Mouse (Mus musculus): ENCODE measurements around the gene Zfp780b. TPM values are rescaled to one million over a fixed set of nuclear protein-coding genes. Genes with fewer than 3 reads are reported as not detected.
"Not testable (repeated sequence)": the region's sequence is repeated elsewhere in the genome, so short reads cannot be mapped to it uniquely, and the experiment has no call there.

Zfp780b gene
- 23.8 and 24.2 TPM in 2 replicates for polyA plus RNA-seq (2015; fragmentation: Nextera tagmentation; extraction: Ambion mirVana)

DNA sequence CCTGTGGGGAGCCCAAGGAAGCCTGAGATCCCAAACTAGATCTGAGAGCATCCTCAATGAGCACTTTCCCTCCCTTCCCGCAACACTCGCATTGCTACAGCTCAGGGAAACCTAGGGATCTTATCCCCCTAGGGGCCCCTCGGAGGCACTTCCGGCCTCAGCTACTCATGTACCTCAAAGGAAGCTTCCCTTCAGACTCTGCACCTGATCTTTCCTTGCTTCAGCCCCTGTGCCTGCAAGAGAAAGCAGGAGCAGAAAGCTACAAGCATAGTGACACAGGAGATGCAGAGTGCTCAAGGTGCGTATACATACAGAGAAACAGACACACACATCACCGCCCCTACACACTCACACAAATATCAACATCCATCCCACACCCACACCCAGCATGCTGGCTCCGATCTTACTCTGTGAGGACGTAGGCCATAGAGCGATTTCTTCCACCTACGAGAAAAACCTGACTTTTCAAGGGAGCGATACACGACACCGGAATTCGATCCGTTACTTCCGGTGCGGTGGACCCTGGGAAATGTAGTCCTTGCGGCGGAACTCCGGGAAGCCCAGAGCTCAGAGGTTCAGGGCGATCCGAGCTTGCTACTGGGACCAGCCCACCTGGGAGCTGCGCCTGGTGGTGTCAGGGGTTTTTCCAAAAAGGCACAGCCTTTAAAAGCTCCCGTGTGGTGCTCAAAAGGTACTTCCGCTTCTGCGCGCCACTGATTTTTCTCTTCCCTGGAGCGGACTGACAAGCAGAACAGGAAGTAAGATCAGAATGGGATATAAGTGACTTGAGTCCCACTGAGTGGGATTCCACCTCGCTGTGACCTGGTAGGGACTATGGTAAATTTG is at the start of gene Zfp780b:
Gene Zfp780b, minus strand, starts transcription at position 489 of the 846 bp plus-strand sequence.
- Histone ChIP-seq H3K9ac (peak within 1 kb of the TSS; percentile 94), H3K4me2 (replicated peaks) (peak within 1 kb of the TSS; percentile 94), H3K9me3 (peaks cover 29% of the 10 kb centered on the region), H3K27me3 (no peaks in the 10 kb centered on the region), H3K27ac (peak within 1 kb of the TSS; percentile 87), H3K4me1 (peaks cover 9% of the 10 kb centered on the region), H3K4me3 (peak within 1 kb of the TSS; percentile 92), H3K36me3 (peaks cover 19% of the 10 kb centered on the region)
- WGBS: under 1% methylated on average over 29 of the region's 29 CpGs
- ATAC-seq (ENCODE audit: low FRiP score, low read depth): peak; percentile 84

DNA sequence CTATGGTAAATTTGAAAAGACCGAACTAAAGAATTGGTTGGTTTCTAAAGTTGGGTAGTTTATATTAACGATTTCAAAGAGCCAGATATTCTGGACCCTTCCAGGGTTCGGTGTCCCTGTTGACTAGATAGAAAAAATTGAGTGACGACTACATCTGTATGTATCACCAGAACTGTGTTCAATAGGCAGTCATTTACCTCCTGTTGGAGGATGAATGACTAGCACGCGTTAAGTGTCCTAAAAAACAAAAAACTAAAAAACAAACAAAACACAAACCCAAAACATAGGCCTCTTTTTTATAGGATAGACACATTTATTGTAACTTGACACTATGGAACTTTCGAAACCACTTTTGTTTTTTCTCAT is 35.5 kb upstream of the Zfp780b start:
- ATAC-seq (ENCODE audit: low FRiP score, low read depth): peak; percentile 49; the same call in 1 of the 2 replicates
- Histone ChIP-seq H3K27ac (peak overlapping the region; percentile 52; the same call in 1 of the 2 replicates), H3K36me3 (peaks cover 22% of the 10 kb centered on the region), H3K4me2 (replicated peaks) (peak overlapping the region; percentile 93), H3K27me3 (no peaks in the 10 kb centered on the region), H3K9me3 (0 out of 2 replicates have a peak, but pooled peaks cover 4% of the 10 kb centered on the region), H3K4me3 (peak overlapping the region; percentile 75), H3K4me1 (peaks cover 9% of the 10 kb centered on the region), H3K9ac (peak overlapping the region; percentile 82)
- 23% methylated on average over 7 of the region's 7 CpGs for WGBS

DNA sequence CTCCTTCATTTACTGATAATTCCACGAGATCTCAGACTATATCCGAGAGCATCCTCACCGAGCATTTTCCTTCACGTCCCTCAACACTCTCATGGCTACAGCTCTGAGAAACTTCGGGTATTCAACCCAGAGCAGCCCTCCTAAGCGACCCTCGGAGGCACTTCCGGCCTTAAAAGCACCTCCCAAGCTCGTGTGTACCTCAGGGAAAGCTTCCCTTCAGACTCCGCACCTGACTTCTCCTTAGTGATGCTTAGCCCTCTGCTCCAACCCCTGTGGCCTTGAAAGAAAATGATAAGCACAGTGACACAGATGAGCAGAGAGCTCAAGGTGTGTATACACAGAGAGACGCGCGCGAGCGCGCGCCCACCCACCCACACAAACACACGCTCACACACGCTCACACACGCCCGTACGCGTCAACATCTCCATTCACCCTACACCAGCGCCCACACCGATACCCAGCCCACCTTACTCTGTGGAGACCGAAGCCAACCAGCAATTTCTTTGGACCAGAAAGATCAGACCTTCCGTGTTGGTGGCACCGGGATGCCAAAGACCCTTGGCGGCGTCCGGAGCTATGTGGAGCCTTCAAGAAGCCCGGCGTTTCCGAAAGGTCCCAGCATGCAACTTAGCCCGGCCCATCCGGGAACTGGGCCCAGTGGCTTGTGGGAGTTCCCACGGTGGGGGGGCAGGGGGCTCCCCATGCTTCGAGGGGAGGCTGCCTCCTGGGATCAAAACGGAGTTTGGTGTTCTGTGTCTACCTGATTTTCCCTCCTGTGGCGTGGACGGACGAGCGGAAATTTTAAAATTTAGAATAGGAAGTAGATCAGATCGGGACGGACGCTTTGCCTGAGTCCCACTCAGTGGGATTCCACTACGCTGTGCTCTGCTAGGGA is 34.8 kb upstream of the Zfp780b start, which contains the start of gene Zfp850:
Gene Zfp850, minus strand, starts transcription at position 567 of the 896 bp plus-strand sequence.
- H3K4me3 ChIP-seq: peak within 1 kb of the TSS; percentile 75
- ATAC-seq (ENCODE audit: low FRiP score, low read depth): peak; percentile 93
- 0 out of 2 replicates have a peak, but pooled peaks cover 3% of the 10 kb centered on the region for H3K9me3 ChIP-seq
- under 1% methylated on average over 47 of the region's 47 CpGs for WGBS
- peak within 1 kb of the TSS; percentile 93 for H3K4me2 ChIP-seq (replicated peaks)
- no peaks in the 10 kb centered on the region for H3K27me3 ChIP-seq
- H3K4me1 ChIP-seq: peaks cover 9% of the 10 kb centered on the region
- peak within 1 kb of the TSS; percentile 82 for H3K9ac ChIP-seq
- H3K36me3 ChIP-seq: peaks cover 23% of the 10 kb centered on the region
- peak within 1 kb of the TSS; percentile 52; the same call in 1 of the 2 replicates for H3K27ac ChIP-seq

DNA sequence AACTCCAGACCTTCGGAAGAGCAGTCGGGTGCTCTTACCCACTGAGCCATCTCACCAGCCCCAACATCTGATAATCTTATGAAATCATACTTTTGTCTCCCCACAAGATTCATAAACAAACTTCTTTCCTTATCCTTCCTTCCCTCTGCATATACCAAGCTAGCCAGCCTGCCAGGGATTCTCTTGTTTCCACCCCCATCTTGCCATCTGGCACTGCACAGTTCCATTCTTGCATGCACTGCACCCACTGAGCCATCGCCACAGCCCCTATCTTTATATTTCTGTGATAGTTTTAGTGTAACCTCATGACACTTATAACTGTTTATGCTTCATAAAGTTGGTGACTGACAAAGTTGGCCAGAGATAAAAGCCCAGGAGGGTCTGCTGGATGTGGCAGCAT is 31.3 kb upstream of the Zfp780b start:
- ATAC-seq (ENCODE audit: low FRiP score, low read depth): no peak
- H3K4me1 ChIP-seq: peaks cover 9% of the 10 kb centered on the region
- H3K4me2 ChIP-seq (replicated peaks): no peak overlapping the region
- no peaks in the 10 kb centered on the region for H3K9me3 ChIP-seq
- peaks cover 42% of the 10 kb centered on the region for H3K36me3 ChIP-seq
- 96% methylated on average over 3 of the region's 3 CpGs for WGBS
- H3K9ac ChIP-seq: no peak overlapping the region
- no peak overlapping the region for H3K27ac ChIP-seq
- no peak overlapping the region for H3K4me3 ChIP-seq
- no peaks in the 10 kb centered on the region for H3K27me3 ChIP-seq

DNA sequence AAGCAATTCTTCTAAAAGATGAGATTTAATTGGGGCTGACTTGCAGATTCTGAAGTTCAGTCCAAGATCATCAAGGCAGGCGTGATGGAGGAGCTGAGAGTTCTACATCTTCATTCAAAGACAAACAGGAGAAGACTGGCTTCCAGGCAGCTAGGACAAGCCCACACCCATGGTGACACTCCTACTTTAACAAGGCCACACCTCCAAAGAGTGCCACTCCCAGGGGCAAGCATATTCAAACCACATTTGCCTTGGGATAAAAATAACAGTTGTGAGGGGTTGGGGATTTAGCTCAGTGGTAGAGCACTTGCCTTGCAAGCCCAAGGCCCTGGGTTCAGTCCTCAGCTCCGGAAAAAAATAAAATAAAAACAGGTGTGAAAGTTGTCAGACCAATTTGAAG is 3.2 kb upstream of the Zfp780b start:
- 77% methylated on average over 2 of the region's 2 CpGs for WGBS
- Histone ChIP-seq H3K9me3 (peaks cover 52% of the 10 kb centered on the region), H3K4me1 (peaks cover 9% of the 10 kb centered on the region), H3K36me3 (peaks cover 22% of the 10 kb centered on the region), H3K27me3 (no peaks in the 10 kb centered on the region), H3K9ac (no peak overlapping the region), H3K4me2 (replicated peaks) (no peak overlapping the region), H3K27ac (no peak overlapping the region), H3K4me3 (no peak overlapping the region)
- ATAC-seq (ENCODE audit: low FRiP score, low read depth): no peak

DNA sequence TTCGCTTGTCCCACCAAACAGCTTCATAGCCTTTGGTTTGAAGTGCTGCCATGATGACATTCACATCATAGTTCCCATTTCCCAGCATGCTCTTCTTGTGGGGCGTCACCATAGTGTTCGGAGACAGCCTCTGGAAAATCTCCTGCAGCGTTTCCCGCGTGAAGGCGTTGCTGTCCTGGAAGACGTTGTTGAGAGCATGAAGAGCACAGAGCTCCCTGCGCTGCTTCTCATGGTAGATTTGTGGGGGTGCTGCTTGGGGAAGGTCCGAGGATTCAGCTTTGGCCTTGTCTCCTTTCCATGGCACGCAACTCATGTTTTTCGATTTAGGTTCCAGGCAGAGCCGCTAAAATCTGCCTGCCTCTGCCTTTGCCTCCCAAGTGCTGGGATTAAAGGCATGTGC is 29.5 kb downstream of the Zfp780b start:
- whole genome bisulfite sequencing: 93% methylated on average over 13 of the region's 13 CpGs
- not testable (repeated sequence) for ATAC-seq (ENCODE audit: low FRiP score, low read depth)

DNA sequence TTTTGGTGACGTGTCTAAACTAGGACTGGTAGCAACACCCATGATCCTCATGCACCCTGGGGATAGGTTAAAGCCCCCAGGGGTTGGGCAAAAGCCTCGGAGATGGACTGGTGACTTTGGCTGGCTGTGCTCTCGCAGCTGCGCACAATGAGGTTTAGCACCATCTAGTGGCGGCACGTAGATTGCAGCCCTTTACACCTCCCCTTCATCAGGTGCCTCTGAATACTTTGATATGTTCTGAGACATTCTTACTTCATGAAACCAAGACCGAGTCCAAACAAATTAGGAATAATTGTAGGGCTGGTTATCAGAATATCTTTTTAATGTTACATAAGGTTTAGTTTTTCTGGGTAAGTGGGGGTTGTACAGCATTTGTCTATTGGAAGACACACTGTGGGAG is 37.1 kb downstream of the Zfp780b start:
- H3K36me3 ChIP-seq; ATAC-seq (ENCODE audit: low FRiP score, low read depth); H3K4me2 ChIP-seq (replicated peaks); H3K4me3 ChIP-seq; H3K9me3 ChIP-seq; H3K27me3 ChIP-seq; H3K27ac ChIP-seq; H3K9ac ChIP-seq; H3K4me1 ChIP-seq: not testable (repeated sequence)
- 47% methylated on average over 6 of the region's 7 CpGs for WGBS

More for the DNA sequence above, 29.5 kb downstream of the Zfp780b start:
- H3K27ac ChIP-seq; H3K4me1 ChIP-seq; H3K4me2 ChIP-seq (replicated peaks); H3K9ac ChIP-seq; H3K27me3 ChIP-seq; H3K36me3 ChIP-seq; H3K4me3 ChIP-seq; H3K9me3 ChIP-seq: not testable (repeated sequence)

DNA sequence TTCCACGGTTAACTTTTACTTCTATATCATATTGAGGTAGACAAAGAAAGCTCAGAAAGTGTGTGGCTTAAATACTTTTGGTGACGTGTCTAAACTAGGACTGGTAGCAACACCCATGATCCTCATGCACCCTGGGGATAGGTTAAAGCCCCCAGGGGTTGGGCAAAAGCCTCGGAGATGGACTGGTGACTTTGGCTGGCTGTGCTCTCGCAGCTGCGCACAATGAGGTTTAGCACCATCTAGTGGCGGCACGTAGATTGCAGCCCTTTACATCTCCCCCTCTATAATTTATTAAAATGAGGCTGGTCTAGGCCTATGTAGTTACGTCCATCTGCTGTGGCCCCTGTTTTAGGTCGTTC is 45.2 kb downstream of the Zfp780b start:
- not testable (repeated sequence) for H3K36me3 ChIP-seq; H3K27ac ChIP-seq; H3K9me3 ChIP-seq; ATAC-seq (ENCODE audit: low FRiP score, low read depth); H3K9ac ChIP-seq; H3K27me3 ChIP-seq; H3K4me1 ChIP-seq
- Histone ChIP-seq H3K4me2 (replicated peaks) (peak overlapping the region; percentile 51), H3K4me3 (peak overlapping the region; percentile 17)
- 25% methylated on average over 1 of the region's 9 CpGs for WGBS

DNA sequence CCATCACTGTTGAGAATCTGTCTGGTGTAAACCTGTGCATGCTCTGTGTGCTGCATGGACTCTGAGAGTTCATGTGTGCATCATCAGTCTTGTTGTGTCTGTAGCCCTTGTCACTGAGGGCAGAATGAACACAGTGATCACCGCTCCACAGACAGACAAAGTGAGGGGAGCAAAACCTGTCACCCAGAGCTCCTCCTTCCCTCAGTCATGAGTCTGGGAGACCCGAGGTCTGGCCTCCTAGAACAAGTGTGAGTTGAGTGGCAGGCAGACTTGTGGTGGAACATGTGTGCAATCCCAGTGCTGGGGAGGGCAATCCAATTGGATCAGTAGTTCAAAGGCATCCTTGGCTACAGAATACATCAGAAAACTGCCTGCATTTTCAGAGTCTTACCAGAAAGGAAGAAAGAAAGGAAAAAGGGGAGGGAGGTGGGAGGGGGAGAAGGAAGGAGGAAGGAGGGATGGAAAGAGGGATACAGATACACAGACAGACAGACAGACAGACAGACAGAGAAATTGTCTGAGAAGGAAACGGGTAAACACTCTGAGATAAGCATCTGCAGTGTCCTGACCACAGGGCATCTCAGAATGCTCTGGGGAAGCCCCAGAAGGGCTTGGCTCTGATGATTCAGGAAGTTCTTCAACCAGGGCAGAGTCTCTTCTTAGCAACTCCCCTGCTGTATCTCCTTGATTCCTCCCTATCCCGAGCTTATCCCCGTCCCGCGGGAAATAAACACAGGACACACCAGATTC is 45.7 kb downstream of the Zfp780b start:
- H3K4me3 ChIP-seq: peak overlapping the region; percentile 17
- peak overlapping the region; percentile 14; the same call in 1 of the 2 replicates for H3K9ac ChIP-seq

DNA sequence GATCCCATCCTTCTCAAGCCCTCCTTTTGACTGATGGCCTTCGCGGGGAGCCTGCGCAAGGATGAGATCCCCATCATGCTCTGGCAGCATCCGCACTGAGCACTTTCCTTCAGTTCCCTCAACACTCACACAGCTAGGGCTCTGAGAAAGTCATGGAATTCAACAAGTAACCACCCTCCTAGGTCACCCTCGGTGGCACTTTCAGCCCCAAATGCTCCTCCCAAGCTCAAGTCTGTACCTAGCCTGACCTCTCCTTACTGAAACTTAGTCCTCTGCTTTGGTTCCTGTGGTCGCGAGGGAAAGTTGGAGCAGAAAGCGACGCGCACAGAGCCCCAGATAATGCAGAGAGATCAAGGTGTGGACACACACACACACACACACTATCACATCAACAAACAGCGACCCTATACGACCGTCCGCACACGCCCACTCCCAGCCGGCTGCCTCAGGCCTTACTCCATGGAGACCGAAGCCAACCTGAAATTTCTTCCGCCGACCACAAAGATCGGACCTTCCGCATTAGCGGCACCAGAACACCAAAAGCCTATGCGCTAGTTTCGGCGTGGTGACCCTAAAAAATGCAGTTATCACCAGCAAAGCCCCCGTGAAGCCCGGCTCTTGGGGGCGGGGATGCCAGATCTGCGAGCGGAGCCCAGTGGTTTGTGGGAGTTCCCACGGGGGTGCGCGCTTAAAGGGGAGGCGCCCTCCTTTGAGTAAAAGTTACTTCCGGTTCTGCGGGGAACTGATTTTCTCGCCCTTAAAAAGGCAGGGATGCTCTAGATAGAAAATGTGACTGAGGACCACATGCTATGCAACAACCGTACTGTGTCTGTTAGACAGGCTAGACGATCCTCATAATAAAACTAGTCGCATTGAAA is 49.9 kb downstream of the Zfp780b start, which contains the start of gene Zfp974:
Gene Zfp974, minus strand, starts transcription at position 643 of the 878 bp plus-strand sequence.
- Histone ChIP-seq H3K9ac (peak within 1 kb of the TSS; percentile 79), H3K9me3 (no peaks in the 10 kb centered on the region), H3K4me2 (replicated peaks) (peak within 1 kb of the TSS; percentile 80), H3K4me1 (peaks cover 7% of the 10 kb centered on the region), H3K4me3 (peak within 1 kb of the TSS; percentile 65), H3K36me3 (peaks cover 14% of the 10 kb centered on the region), H3K27ac (0 out of 2 replicates have a peak within 1 kb of the TSS, but pooled peaks have one; percentile 40), H3K27me3 (no peaks in the 10 kb centered on the region)
- WGBS: 5% methylated on average over 40 of the region's 40 CpGs
- peak; percentile 86 for ATAC-seq (ENCODE audit: low FRiP score, low read depth)

More for the DNA sequence above, 45.7 kb downstream of the Zfp780b start:
- Histone ChIP-seq H3K27me3 (no peaks in the 10 kb centered on the region), H3K9me3 (no peaks in the 10 kb centered on the region), H3K36me3 (no peaks in the 10 kb centered on the region), H3K4me1 (peaks cover 5% of the 10 kb centered on the region), H3K4me2 (replicated peaks) (peak overlapping the region; percentile 51), H3K27ac (no peak overlapping the region)
- ATAC-seq (ENCODE audit: low FRiP score, low read depth): no peak
- 25% methylated on average over 7 of the region's 7 CpGs for WGBS

Measured in limb, embryonic 13.5 days (tissue).